27 mouse cellular contexts compared by ENCODE assay signal in the genomic region with DNA sequence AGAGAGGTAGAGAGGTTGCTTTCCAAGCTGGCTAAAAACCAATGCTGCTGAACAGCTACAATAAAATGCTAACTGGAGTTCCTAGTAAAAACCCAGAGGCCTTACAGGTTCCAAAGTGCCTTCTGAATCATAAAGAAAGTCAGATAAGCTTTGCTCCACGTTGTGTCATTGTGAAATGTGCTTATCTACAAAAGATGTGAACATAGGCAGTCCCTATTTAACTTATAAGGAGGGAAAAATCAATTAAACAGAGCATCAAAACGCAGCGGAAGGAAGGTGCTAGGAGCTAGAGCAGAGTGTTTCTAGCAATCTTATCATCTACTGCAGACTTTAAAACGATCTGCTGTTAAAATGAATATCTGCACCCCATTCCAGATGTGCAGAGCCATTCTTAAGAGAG.
DNase-seq lines count a peak whose midpoint lies in the region; ATAC-seq and TF ChIP-seq lines count a peak whose summit lies in the region.
"Had no signal": no experiment of that assay in that cellular context is flagged by ENCODE, and none has a peak within 500 bp of the region (broad histone marks: within the 10 kb centered on the region; RNA-seq: fewer than 3 reads in every experiment).

No protein-coding gene starts in this region.

- H3K9ac ChIP-seq in heart, embryonic 11.5 days (ENCODE audit: low read depth, low read length), result no peak overlapping the region
- no peak overlapping the region for H3K9ac ChIP-seq in MEL (ENCODE audit: control insufficient read depth, low read depth, low read length, poor library complexity, severe bottlenecking)
- no peak overlapping the region for H3K9ac ChIP-seq in intestine, embryonic 16.5 days (ENCODE audit: low read depth, low read length)
- H3K9ac ChIP-seq in midbrain, postnatal 0 days (replicated peaks; ENCODE audit: low read length, poor library complexity, severe bottlenecking), result no peak overlapping the region
- H3K9ac ChIP-seq: embryonic facial prominence, embryonic 15.5 days; hindbrain, embryonic 14.5 days; limb, embryonic 13.5 days; neural tube, embryonic 13.5 days had no signal

- H3K4me3 ChIP-seq in heart, embryonic 11.5 days (ENCODE audit: low read depth, low read length), result no peak overlapping the region
- no peak overlapping the region for H3K4me3 ChIP-seq in MEL (ENCODE audit: control insufficient read depth in 1 of 2, insufficient read depth in 1 of 2, low read depth in 2 of 2, low read length in 2 of 2)
- H3K4me3 ChIP-seq in intestine, embryonic 16.5 days (ENCODE audit: low read length), result no peak overlapping the region
- no peak overlapping the region for H3K4me3 ChIP-seq in midbrain, postnatal 0 days (ENCODE audit: low read depth, low read length)
- H3K4me3 ChIP-seq in gastrocnemius, adult 2 months, result no peak overlapping the region
- H3K4me3 ChIP-seq: embryonic facial prominence, embryonic 15.5 days; limb, embryonic 13.5 days; myocyte; neural tube, embryonic 13.5 days had no signal

- no peaks in the 10 kb centered on the region for H3K79me2 ChIP-seq in MEL (ENCODE audit: control insufficient read depth, insufficient read depth, low read length, poor library complexity)

- no peak overlapping the region for H3K4me2 ChIP-seq in heart, embryonic 11.5 days
- H3K4me2 ChIP-seq in intestine, embryonic 16.5 days (ENCODE audit: low read depth, low read length), result no peak overlapping the region
- no peak overlapping the region for H3K4me2 ChIP-seq in midbrain, postnatal 0 days (ENCODE audit: low read depth, low read length, poor library complexity, severe bottlenecking)
- H3K4me2 ChIP-seq: embryonic facial prominence, embryonic 15.5 days; hindbrain, embryonic 14.5 days; limb, embryonic 13.5 days; neural tube, embryonic 13.5 days had no signal

- peaks cover 35% of the 10 kb centered on the region for H3K4me1 ChIP-seq in heart, embryonic 11.5 days (ENCODE audit: control insufficient read depth, insufficient read depth, low read length)
- peaks cover 8 to 27% of the 10 kb centered on the region in 2 experiments for H3K4me1 ChIP-seq in MEL (ENCODE audit: control insufficient read depth in 1 of 2, insufficient read depth in 2 of 2, low read length in 2 of 2)
- H3K4me1 ChIP-seq in intestine, embryonic 16.5 days (ENCODE audit: control insufficient read depth, insufficient read depth, low read length), result peaks cover 41% of the 10 kb centered on the region
- H3K4me1 ChIP-seq in midbrain, postnatal 0 days (ENCODE audit: insufficient read depth, low read length), result no peaks in the 10 kb centered on the region

- no peak for TF ChIP-seq RAD21 in MEL (IDR thresholded peaks at IDR 0.05; ENCODE audit: low read depth, low read length)

- H3K27ac ChIP-seq in heart, embryonic 11.5 days (ENCODE audit: low read depth, low read length), result peak overlapping the region; percentile 37
- H3K27ac ChIP-seq in MEL (ENCODE audit: control insufficient read depth, low read depth, low read length), result peak overlapping the region; percentile 57
- peak overlapping the region; percentile 79 for H3K27ac ChIP-seq in intestine, embryonic 16.5 days (ENCODE audit: low read length)
- H3K27ac ChIP-seq in midbrain, postnatal 0 days (ENCODE audit: low read depth, low read length), result no peak overlapping the region
- no peak overlapping the region for H3K27ac ChIP-seq in gastrocnemius, adult 2 months
- H3K27ac ChIP-seq: embryonic facial prominence, embryonic 15.5 days; hindbrain, embryonic 14.5 days; limb, embryonic 13.5 days; neural tube, embryonic 13.5 days had no signal

- H3K36me3 ChIP-seq in heart, embryonic 11.5 days (ENCODE audit: control insufficient read depth, insufficient read depth, low read length), result no peaks in the 10 kb centered on the region
- peaks cover 0 to 27% of the 10 kb centered on the region in 2 experiments; a peak in 2 of 4 replicates for H3K36me3 ChIP-seq in MEL (ENCODE audit: control insufficient read depth in 1 of 2, insufficient read depth in 2 of 2, low read length in 2 of 2)
- H3K36me3 ChIP-seq in intestine, embryonic 16.5 days (ENCODE audit: control insufficient read depth, insufficient read depth, low read length), result no peaks in the 10 kb centered on the region
- H3K36me3 ChIP-seq in midbrain, postnatal 0 days (ENCODE audit: insufficient read depth, low read length), result no peaks in the 10 kb centered on the region
- H3K36me3 ChIP-seq: embryonic facial prominence, embryonic 15.5 days; limb, embryonic 13.5 days; neural tube, embryonic 13.5 days had no signal

- TF ChIP-seq CTCF in MEL (IDR thresholded peaks at IDR 0.05 in 2 of 3, conservative IDR thresholded peaks at IDR 0.05 in 1 of 3; ENCODE audit: control insufficient read depth in 1 of 3, insufficient read depth in 1 of 3, low read depth in 2 of 3, low read length in 3 of 3, poor library complexity in 1 of 3, severe bottlenecking in 1 of 3), result no peak
- TF ChIP-seq CTCF in midbrain, postnatal 0 days (IDR thresholded peaks at IDR 0.05), result no peak
- no peak for TF ChIP-seq CTCF in gastrocnemius, adult 2 months (IDR thresholded peaks at IDR 0.05)

- no peak for DNase-seq in heart, adult 18-20 months
- DNase-seq in MEL (ENCODE audit: low read depth, low spot score), result peak; percentile 69
- DNase-seq in kidney, adult 8-10 months, result no peak
- no peak for DNase-seq in midbrain, postnatal 0 days (ENCODE audit: low spot score)
- DNase-seq in gastrocnemius, adult 2 months, result no peak
- DNase-seq: adrenal gland, adult 2 months; cerebellum, adult 8-10 months; heart, postnatal 36 days; kidney, postnatal 4 days; layer of hippocampus, adult 9-11 months; lung, adult 18-20 months; lung, postnatal 14 days; midbrain, embryonic 14.5 days; retina, postnatal 1 day; right cerebral cortex, postnatal 25 days; thymus, postnatal 25 days had no signal

- no peak for TF ChIP-seq POLR2A in MEL (IDR thresholded peaks at IDR 0.05; ENCODE audit: control insufficient read depth in 1 of 2, insufficient read depth in 1 of 2, low read depth in 1 of 2, low read length in 2 of 2, poor library complexity in 1 of 2)

- no peaks in the 10 kb centered on the region for H3K9me3 ChIP-seq in heart, embryonic 11.5 days (replicated peaks; ENCODE audit: control insufficient read depth, low read length)
- no peaks in the 10 kb centered on the region for H3K9me3 ChIP-seq in MEL (replicated peaks; ENCODE audit: insufficient read depth, low read length)
- H3K9me3 ChIP-seq in intestine, embryonic 16.5 days (ENCODE audit: control insufficient read depth, low read length), result no peaks in the 10 kb centered on the region
- H3K9me3 ChIP-seq in midbrain, postnatal 0 days (ENCODE audit: low read length), result no peaks in the 10 kb centered on the region
- H3K9me3 ChIP-seq: embryonic facial prominence, embryonic 15.5 days; limb, embryonic 13.5 days; neural tube, embryonic 13.5 days had no signal

- H3K27me3 ChIP-seq in heart, embryonic 11.5 days (ENCODE audit: control insufficient read depth, insufficient read depth, low read length), result no peaks in the 10 kb centered on the region
- no peaks in the 10 kb centered on the region for H3K27me3 ChIP-seq in MEL (ENCODE audit: control insufficient read depth in 1 of 2, insufficient read depth in 2 of 2, low read length in 2 of 2)
- no peaks in the 10 kb centered on the region for H3K27me3 ChIP-seq in intestine, embryonic 16.5 days (replicated peaks; ENCODE audit: control insufficient read depth, insufficient read depth, low read length)
- no peaks in the 10 kb centered on the region for H3K27me3 ChIP-seq in midbrain, postnatal 0 days (ENCODE audit: insufficient read depth, low read length)
- H3K27me3 ChIP-seq: embryonic facial prominence, embryonic 15.5 days; limb, embryonic 13.5 days; Patski had no signal

- intact Hi-C loops in gastrocnemius, adult 2 months (cut with DNase I), result no loop called here

- TF ChIP-seq EP300 in MEL (IDR thresholded peaks at IDR 0.05; ENCODE audit: low read depth in 1 of 2, low read length in 2 of 2), result peak; percentile 74 to 77

- no peak for ATAC-seq in heart, embryonic 11.5 days (replicated peaks; ENCODE audit: insufficient number of reproducible peaks, low FRiP score, low TSS enrichment)
- peak; percentile 65 for ATAC-seq in intestine, embryonic 16.5 days
- peak; percentile 66 for ATAC-seq in megakaryocyte progenitor cell, adult 5-6 weeks (replicated peaks; ENCODE audit: poor library complexity)
- no peak for ATAC-seq in midbrain, postnatal 0 days (ENCODE audit: low FRiP score)
- ATAC-seq: forebrain, embryonic 14.5 days; inflammation-experienced regulatory T-cells, adult 6 months; Patski had no signal

- 55% methylated on average over 4 of the region's 4 CpGs for WGBS in heart, embryonic 11.5 days (ENCODE audit: insufficient replicate concordance)
- 49% methylated on average over 4 of the region's 4 CpGs for WGBS in intestine, embryonic 16.5 days
- WGBS in midbrain, postnatal 0 days, result 83% methylated on average over 4 of the region's 4 CpGs

TF ChIP-seq in MEL, 35 proteins besides CTCF, POLR2A, EP300 and RAD21 (continues in another document):
- TF ChIP-seq MAZ (IDR thresholded peaks at IDR 0.05; ENCODE audit: low read depth, low read length), result no peak
- TF ChIP-seq E2F4 (IDR thresholded peaks at IDR 0.05; ENCODE audit: borderline replicate concordance, low read depth, low read length), result no peak
- TF ChIP-seq MYC (IDR thresholded peaks at IDR 0.05; ENCODE audit: low read depth, low read length), result peak; percentile 79; the same call in 1 of the 2 replicates
- TF ChIP-seq MAFK (IDR thresholded peaks at IDR 0.05; ENCODE audit: borderline replicate concordance, low read depth, low read length), result no peak
- TF ChIP-seq USF1 (IDR thresholded peaks at IDR 0.05; ENCODE audit: low read depth, low read length), result no peak
- TF ChIP-seq POLR2AphosphoS5 (IDR thresholded peaks at IDR 0.05; ENCODE audit: borderline replicate concordance, low read depth, low read length), result no peak
- TF ChIP-seq SIN3A (IDR thresholded peaks at IDR 0.05; ENCODE audit: low read length), result no peak
- TF ChIP-seq CHD2 (IDR thresholded peaks at IDR 0.05; ENCODE audit: low read length), result no peak
- peak; percentile 70; the same call in 1 of the 2 replicates for TF ChIP-seq ETS1 (IDR thresholded peaks at IDR 0.05; ENCODE audit: low read depth, low read length)
- TF ChIP-seq TBP (IDR thresholded peaks at IDR 0.05; ENCODE audit: low read depth, low read length), result 0 out of 2 replicates have a peak, but pooled peaks have one; percentile 56
- peak; percentile 75 for TF ChIP-seq TCF12 (IDR thresholded peaks at IDR 0.05; ENCODE audit: low read depth, low read length)
- no peak for TF ChIP-seq JUND (IDR thresholded peaks at IDR 0.05; ENCODE audit: low read depth, low read length)
- peak; percentile 72; the same call in 1 of the 2 replicates for TF ChIP-seq MAX (IDR thresholded peaks at IDR 0.05; ENCODE audit: low read length)
- no peak for TF ChIP-seq ELF1 (IDR thresholded peaks at IDR 0.05; ENCODE audit: low read depth, low read length)
- TF ChIP-seq TAL1 (IDR thresholded peaks at IDR 0.05; ENCODE audit: low read length), result peak; percentile 60
- TF ChIP-seq GABPA (IDR thresholded peaks at IDR 0.05; ENCODE audit: low read depth, low read length), result no peak
- peak; percentile 48; the same call in 1 of the 2 replicates for TF ChIP-seq MXI1 (IDR thresholded peaks at IDR 0.05; ENCODE audit: low read depth, low read length)
- TF ChIP-seq ZKSCAN1 (IDR thresholded peaks at IDR 0.05; ENCODE audit: low read depth, low read length), result no peak

Comparison
In these comparisons a context has a peak if more than half of its experiments do, and no peak if none do; other contexts are left out.
1. ATAC-seq: peak in intestine, embryonic 16.5 days (single experiment) and megakaryocyte progenitor cell, adult 5-6 weeks (single experiment); none in heart, embryonic 11.5 days (single experiment) and midbrain, postnatal 0 days (single experiment).
2. H3K27ac ChIP-seq: peak in heart, embryonic 11.5 days (single experiment), MEL (single experiment) and intestine, embryonic 16.5 days (single experiment); none in midbrain, postnatal 0 days (single experiment) and gastrocnemius, adult 2 months (single experiment).